In the genomic region with DNA sequence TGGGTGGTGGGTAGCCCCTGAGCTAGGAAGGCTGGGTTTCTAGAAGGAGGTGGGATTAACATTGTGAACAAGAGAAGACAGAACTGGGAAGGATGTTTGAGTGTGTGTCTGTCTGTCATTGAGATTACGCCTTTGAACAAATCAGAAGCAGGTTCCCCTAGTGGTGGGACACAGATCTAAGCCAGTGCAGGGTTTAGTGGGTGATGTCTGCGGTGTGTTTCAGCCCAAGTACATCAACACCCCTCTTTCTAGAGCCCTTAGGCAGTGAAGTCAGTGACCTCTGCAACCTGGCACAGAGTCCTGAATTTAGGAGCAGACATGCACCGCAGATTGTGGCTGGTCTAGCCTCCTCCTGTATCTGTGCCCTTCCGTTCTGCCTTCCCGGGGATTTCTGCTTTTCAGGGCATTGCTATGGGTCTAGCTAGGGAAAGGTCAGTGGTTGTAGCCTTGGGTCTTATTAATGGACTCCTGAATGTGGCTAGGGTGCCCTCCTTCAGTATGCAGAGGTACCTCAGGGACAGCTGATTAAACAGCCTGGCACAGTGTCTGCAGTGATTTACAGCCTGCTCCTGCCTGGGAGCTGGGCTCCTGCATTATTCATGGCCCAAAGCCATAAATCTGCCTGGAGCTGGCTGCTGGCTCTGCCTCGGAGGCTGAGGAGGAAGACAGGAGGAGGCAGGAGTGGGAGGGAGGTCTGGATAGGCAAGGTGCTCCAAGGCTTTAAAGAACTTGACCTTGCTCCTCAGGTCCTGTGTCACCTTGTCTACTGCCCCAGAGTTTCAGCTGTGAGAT, we compare ENCODE assay signal across 7 mouse cellular contexts.
DNase-seq lines count a peak whose midpoint lies in the region; ATAC-seq and TF ChIP-seq lines count a peak whose summit lies in the region.

No protein-coding gene starts in this region.

- peaks cover 12% of the 10 kb centered on the region; the same call in 1 of the 2 replicates for H3K27me3 ChIP-seq in kidney, postnatal 0 days (ENCODE audit: insufficient read depth, low read length)
- H3K27me3 ChIP-seq in small intestine, adult 2 months (ENCODE audit: control insufficient read depth, insufficient read depth, low read length), result no peaks in the 10 kb centered on the region

- ATAC-seq in kidney, postnatal 0 days (replicated peaks; ENCODE audit: low FRiP score, low read depth), result no peak; the same call in 1 of the 2 replicates

- peak; percentile 25; the same call in 1 of the 2 replicates for TF ChIP-seq CTCF in kidney, postnatal 0 days (IDR thresholded peaks at IDR 0.05; ENCODE audit: low read depth)
- TF ChIP-seq CTCF in small intestine, adult 2 months (IDR thresholded peaks at IDR 0.05; ENCODE audit: extremely low read depth, insufficient read length, insufficient replicate concordance, low read depth, low read length), result peak; percentile 25; the same call in 1 of the 2 replicates

- H3K9me3 ChIP-seq in kidney, postnatal 0 days (replicated peaks; ENCODE audit: low read length), result no peaks in the 10 kb centered on the region

- WGBS in kidney, postnatal 0 days, result 31% methylated on average over 6 of the region's 6 CpGs
- WGBS in small intestine, adult 2 months, result 41% methylated on average over 6 of the region's 6 CpGs

- no peak overlapping the region for H3K4me3 ChIP-seq in kidney, postnatal 0 days (replicated peaks; ENCODE audit: low read depth, low read length)
- H3K4me3 ChIP-seq in small intestine, adult 2 months (ENCODE audit: low read depth, low read length), result no peak overlapping the region

- no peak overlapping the region for H3K9ac ChIP-seq in kidney, postnatal 0 days (ENCODE audit: low read depth, low read length)

- H3K27ac ChIP-seq in kidney, postnatal 0 days, result no peak overlapping the region
- H3K27ac ChIP-seq in small intestine, adult 2 months (ENCODE audit: insufficient read depth, low read depth, low read length), result no peak overlapping the region

- TF ChIP-seq POLR2A in small intestine, adult 2 months (IDR thresholded peaks at IDR 0.05; ENCODE audit: low read depth, low read length), result no peak

- 0 out of 2 replicates have a peak, but pooled peaks cover 9% of the 10 kb centered on the region for H3K4me1 ChIP-seq in kidney, postnatal 0 days (replicated peaks; ENCODE audit: insufficient read depth, low read length)
- H3K4me1 ChIP-seq in small intestine, adult 2 months (ENCODE audit: control insufficient read depth, insufficient read depth, insufficient read length, low read length), result peaks cover 28% of the 10 kb centered on the region

- H3K4me2 ChIP-seq in kidney, postnatal 0 days (ENCODE audit: low read length), result no peak overlapping the region

- no peaks in the 10 kb centered on the region for H3K36me3 ChIP-seq in kidney, postnatal 0 days (ENCODE audit: insufficient read depth, low read length)
- H3K36me3 ChIP-seq in small intestine, adult 2 months (ENCODE audit: control insufficient read depth, insufficient read depth, low read length), result no peaks in the 10 kb centered on the region

- peak; percentile 10 for DNase-seq in R1 (ENCODE audit: low read depth, low spot score)
- peak; percentile 88 for DNase-seq in adrenal gland, postnatal 14 days
- peak; percentile 11 for DNase-seq in gastrocnemius, postnatal 10 days
- DNase-seq in kidney, postnatal 0 days (ENCODE audit: low spot score), result peak; percentile 68
- DNase-seq in mesoderm, embryonic 11.5 days (ENCODE audit: low read depth, low spot score), result peak; percentile 89
- no peak for DNase-seq in cerebellum, adult 9-10 months
